Mouse (Mus musculus) forebrain, embryonic 15.5 days (tissue): ENCODE data around the gene Snrnp48. TPM values are rescaled to one million over a fixed set of nuclear protein-coding genes. Genes with fewer than 3 reads are reported as not detected.
A peak's percentile ranks its signal among the peaks of the same experiment; 100 is the strongest.

Experiments
- ATAC-seq: fragments of 200-750 bp; cut with Nextera tagmentation; replicated peaks from 2 replicates; pipeline ENCODE4 v1.8.0; 2017; ENCODE audit warnings: mild to moderate bottlenecking, moderate TSS enrichment, moderate library complexity
- H3K27ac ChIP-seq: fragments of 300-500 bp; sonication (generic); replicated peaks from 2 replicates; pipeline ENCODE4 v1.5.1; 2015; ENCODE audit warnings: mild to moderate bottlenecking, inconsistent platforms
- H3K27me3 ChIP-seq: fragments of 300-500 bp; sonication (generic); 2 replicates; pipeline ENCODE4 v1.6.1; 2015; ENCODE audit warnings: inconsistent platforms
- H3K36me3 ChIP-seq: fragments of 300-500 bp; sonication (generic); 2 replicates; pipeline ENCODE4 v1.6.1; 2015; ENCODE audit warnings: mild to moderate bottlenecking, inconsistent platforms
- H3K4me1 ChIP-seq: fragments of 300-500 bp; sonication (generic); 2 replicates; pipeline ENCODE4 v1.6.1; 2015; ENCODE audit warnings: inconsistent platforms
- H3K4me2 ChIP-seq: fragments of 300-500 bp; sonication (generic); replicated peaks from 2 replicates; pipeline ENCODE4 v1.6.1; 2015; ENCODE audit warnings: mild to moderate bottlenecking, inconsistent platforms
- H3K4me3 ChIP-seq: fragments of 300-500 bp; sonication (generic); 2 replicates; pipeline ENCODE4 v1.5.1; 2015; ENCODE audit warnings: mild to moderate bottlenecking, inconsistent platforms
- H3K9ac ChIP-seq: fragments of 300-500 bp; sonication (generic); replicated peaks from 2 replicates; pipeline ENCODE4 v1.6.1; 2015; ENCODE audit warnings: mild to moderate bottlenecking, inconsistent platforms
- H3K9me3 ChIP-seq: fragments of 300-500 bp; sonication (generic); 2 replicates; pipeline ENCODE4 v1.6.1; 2016; ENCODE audit warnings: inconsistent platforms
- WGBS: fragments of 180-500 bp; shearing (Covaris S2); methylation state at CpG from one replicate; pipeline ENCODE4 v1.1.7; 2015; ENCODE audit warnings: mixed read lengths; 5-methylcytosine and 5-hydroxymethylcytosine counted together
- polyA plus RNA-seq: library from polyadenylated mRNA; unstranded; fragments of >200 nt; fragmentation: Nextera tagmentation; extraction: Ambion mirVana; gene quantifications from 2 replicates; pipeline ENCODE4 v1.2.1, GENCODE M21; 2015

The Snrnp48 gene
- polyA plus RNA-seq, 1 experiment from 2014 or later: 33.4 TPM

DNA sequence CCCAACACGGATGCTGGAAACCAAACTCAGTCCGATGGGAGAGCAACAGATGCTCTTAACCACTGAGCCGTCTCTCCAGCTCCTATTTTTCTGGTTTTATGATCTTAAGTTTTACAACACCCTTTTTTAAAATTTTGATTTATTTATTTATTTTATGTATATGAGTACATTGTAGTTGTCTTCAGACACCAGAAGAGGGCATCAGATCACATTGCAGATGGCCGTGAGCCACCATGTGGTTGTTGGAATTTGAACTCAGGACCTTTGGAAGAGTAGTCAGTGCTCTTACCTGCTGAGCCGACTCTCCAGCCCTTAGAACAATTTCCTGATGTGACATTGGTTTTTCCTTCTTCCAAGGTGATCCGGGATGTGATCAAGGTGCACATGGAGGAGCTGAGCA, 15.6 kb downstream of the Snrnp48 start:
- Histone ChIP-seq H3K4me1 (no peaks in the 10 kb centered on the region), H3K9ac (no peak overlapping the region), H3K9me3 (no peaks in the 10 kb centered on the region), H3K27me3 (no peaks in the 10 kb centered on the region), H3K4me2 (no peak overlapping the region), H3K4me3 (no peak overlapping the region), H3K36me3 (peaks cover 86% of the 10 kb centered on the region), H3K27ac (no peak overlapping the region)
- 94% methylated on average over 6 of the region's 6 CpGs for WGBS
- ATAC-seq: no peak

DNA sequence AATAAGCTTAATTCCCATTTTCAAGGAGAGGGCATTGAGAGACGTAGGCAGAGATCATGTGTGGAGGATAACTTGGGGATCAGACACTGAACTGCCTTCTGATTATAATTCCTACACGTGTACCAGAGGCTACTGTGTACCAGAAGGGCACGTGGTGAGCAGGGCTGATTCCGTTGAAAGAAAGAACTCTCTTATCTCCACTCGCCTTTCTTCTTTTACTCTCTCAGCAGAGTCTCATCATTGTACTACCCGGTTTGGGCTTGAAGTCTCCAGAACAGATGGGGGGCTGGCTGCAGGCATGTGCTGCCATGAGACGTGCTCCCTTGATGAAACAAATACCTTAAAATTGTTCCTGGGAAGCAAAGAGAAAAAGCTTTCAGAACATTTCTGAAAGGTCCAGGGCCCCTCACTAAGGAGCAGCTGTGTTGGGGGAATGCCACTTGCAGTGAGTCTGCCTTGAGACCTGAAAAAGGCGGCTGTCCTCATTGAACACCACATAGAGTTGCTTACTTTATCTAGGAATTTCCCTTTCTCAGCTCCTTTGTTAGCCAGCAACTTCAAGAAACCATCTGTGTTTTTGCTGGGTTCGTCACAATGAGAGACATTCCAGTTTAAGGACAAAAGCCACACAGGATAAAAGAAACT, 25.6 kb downstream of the Snrnp48 start:
- Histone ChIP-seq H3K36me3 (peaks cover 25% of the 10 kb centered on the region), H3K27ac (0 out of 2 replicates have a peak overlapping the region, but pooled peaks have one; percentile 1), H3K4me2 (no peak overlapping the region), H3K9me3 (no peaks in the 10 kb centered on the region), H3K4me3 (no peak overlapping the region), H3K9ac (no peak overlapping the region), H3K27me3 (no peaks in the 10 kb centered on the region), H3K4me1 (0 out of 2 replicates have a peak, but pooled peaks cover 5% of the 10 kb centered on the region)
- WGBS: 53% methylated on average over 9 of the region's 9 CpGs
- ATAC-seq: peak; percentile 53

DNA sequence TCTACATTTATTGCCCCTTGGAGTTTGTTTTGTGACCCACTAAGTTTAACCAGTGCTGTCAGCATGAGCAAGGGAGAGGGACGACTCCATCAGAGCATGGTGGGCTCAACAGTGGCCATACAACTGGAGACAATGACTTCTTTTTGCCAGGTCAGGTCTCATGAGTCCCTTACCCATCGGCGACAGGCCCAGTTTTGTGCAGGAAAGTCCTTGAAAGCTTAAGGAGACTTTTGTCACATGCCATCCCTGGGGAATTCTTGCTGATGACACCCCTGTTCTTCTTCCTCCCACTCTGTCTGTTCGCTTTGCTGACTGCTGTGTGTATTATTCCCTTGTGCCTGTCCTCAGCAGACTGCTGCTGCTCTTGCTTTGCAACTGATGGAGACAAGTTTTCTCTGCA, 27.7 kb downstream of the Snrnp48 start:
- H3K4me3 ChIP-seq: no peak overlapping the region
- no peaks in the 10 kb centered on the region for H3K9me3 ChIP-seq
- ATAC-seq: no peak
- H3K4me1 ChIP-seq: 0 out of 2 replicates have a peak, but pooled peaks cover 5% of the 10 kb centered on the region
- no peak overlapping the region for H3K4me2 ChIP-seq
- no peak overlapping the region for H3K9ac ChIP-seq
- H3K27me3 ChIP-seq: no peaks in the 10 kb centered on the region
- no peak overlapping the region for H3K27ac ChIP-seq
- 88% methylated on average over 4 of the region's 4 CpGs for WGBS
- peaks cover 17% of the 10 kb centered on the region for H3K36me3 ChIP-seq

DNA sequence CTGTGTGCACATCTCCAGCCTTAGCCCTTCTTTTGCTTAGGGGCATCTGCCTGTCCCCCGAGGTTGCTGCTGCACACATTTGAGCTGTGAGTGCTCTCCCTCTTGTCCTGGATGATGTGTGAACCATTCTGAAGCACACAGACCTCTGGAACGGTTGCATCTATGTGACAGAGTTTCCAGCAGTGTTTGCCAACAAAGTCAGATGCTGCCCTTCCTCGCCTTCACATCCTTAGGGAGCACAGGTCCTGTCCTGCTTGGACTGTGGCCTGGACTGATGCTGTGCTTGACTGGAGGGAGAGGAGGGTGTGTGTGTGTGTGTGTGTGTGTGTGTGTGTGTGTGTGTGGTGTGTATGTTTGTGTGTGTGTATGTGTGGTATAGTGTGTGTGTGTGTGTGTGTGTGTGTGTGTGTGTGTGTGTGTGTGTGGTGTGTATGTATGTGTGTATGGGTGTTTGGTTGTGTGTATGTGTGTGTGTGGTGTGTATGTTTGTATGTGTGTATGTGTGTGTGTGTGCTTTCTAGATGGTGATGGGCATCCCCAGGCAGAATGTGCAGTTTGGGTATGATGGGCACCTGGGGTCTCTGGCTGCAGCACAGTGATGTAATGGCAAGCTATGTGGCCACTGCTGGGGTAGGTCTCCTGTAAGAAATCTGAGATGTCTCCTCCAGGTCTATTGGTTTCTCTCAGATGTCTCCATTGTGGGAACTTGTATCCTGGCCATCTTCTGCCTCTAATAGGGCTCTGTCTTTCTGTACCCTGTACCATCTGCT, 28.3 kb downstream of the Snrnp48 start:
- H3K36me3 ChIP-seq: peaks cover 12% of the 10 kb centered on the region
- no peak overlapping the region for H3K4me3 ChIP-seq
- ATAC-seq: no peak
- 0 out of 2 replicates have a peak, but pooled peaks cover 5% of the 10 kb centered on the region for H3K4me1 ChIP-seq
- no peaks in the 10 kb centered on the region for H3K9me3 ChIP-seq
- H3K4me2 ChIP-seq: no peak overlapping the region
- no peaks in the 10 kb centered on the region for H3K27me3 ChIP-seq
- no peak overlapping the region for H3K9ac ChIP-seq
- 69% methylated on average over 3 of the region's 3 CpGs for WGBS
- H3K27ac ChIP-seq: no peak overlapping the region

DNA sequence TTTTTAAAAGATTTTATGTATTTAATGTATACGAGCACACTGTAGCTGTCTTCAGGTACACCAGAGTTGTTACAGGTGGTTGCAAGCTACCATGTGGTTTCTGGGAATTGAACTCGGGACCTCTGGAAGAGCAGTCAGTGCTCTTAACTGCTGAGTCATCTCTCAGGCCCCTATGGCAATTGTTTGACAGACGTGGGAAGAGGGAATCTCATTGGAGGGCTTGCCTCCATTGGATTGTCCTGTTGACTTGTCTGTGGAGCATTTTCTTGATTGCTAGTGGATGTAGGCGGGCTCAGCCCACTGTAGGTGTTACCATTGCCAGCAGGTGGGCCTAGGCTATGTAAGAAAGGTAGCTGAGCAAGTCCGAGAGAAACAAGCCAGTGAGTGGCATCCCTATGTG, 29.9 kb downstream of the Snrnp48 start:
- Histone ChIP-seq H3K4me1 (0 out of 2 replicates have a peak, but pooled peaks cover 5% of the 10 kb centered on the region), H3K4me3 (no peak overlapping the region), H3K9ac (no peak overlapping the region), H3K27ac (no peak overlapping the region), H3K4me2 (no peak overlapping the region), H3K27me3 (no peaks in the 10 kb centered on the region), H3K9me3 (no peaks in the 10 kb centered on the region), H3K36me3 (no peaks in the 10 kb centered on the region)
- 86% methylated on average over 5 of the region's 5 CpGs for WGBS
- no peak for ATAC-seq

DNA sequence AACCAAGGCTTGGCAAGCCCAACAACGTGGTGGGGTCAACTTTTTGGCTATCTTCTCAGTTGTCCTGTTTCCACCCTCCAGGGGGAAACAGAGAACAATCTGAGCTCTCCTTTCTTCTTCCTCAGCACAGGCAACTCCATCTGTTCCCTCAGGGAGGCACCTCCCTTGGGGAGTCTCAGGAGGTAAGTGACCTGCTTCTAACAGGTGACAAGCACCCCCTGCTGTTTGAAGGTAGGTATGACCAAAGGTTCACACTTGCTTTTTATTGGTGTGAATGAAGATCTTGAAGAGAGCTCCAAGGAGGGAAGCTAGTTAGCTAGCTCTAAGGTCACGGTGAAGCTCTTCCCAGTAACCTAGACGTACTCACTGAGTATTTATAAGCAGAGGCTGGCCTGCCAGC, 30.6 kb downstream of the Snrnp48 start:
- H3K27ac ChIP-seq: no peak overlapping the region
- H3K4me1 ChIP-seq: 0 out of 2 replicates have a peak, but pooled peaks cover 3% of the 10 kb centered on the region
- no peak overlapping the region for H3K4me2 ChIP-seq
- no peaks in the 10 kb centered on the region for H3K36me3 ChIP-seq
- ATAC-seq: no peak
- H3K9me3 ChIP-seq: no peaks in the 10 kb centered on the region
- WGBS: 81% methylated on average over 3 of the region's 3 CpGs
- no peak overlapping the region for H3K4me3 ChIP-seq
- H3K27me3 ChIP-seq: no peaks in the 10 kb centered on the region
- no peak overlapping the region for H3K9ac ChIP-seq

DNA sequence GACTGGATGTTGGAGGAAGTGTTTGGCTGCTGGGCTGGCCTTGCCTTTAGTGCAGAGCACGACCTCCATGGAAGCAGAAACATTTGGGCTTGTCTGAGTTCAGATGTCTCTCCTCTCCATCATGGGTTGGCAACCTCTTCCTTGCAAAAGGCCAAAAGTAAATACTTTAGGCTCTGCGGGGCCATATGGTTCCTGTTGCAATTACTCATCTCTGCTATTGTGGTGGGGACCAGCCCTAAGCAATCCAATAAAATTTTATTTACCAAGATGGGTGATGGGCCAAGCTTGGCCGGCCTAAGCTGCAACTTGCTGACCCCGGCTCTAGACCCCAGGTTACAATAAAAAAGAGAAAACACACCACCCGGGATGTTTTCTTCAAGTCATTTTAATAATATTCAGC, 43.4 kb downstream of the Snrnp48 start:
- no peaks in the 10 kb centered on the region for H3K4me1 ChIP-seq
- ATAC-seq: no peak
- WGBS: 80% methylated on average over 5 of the region's 5 CpGs

DNA sequence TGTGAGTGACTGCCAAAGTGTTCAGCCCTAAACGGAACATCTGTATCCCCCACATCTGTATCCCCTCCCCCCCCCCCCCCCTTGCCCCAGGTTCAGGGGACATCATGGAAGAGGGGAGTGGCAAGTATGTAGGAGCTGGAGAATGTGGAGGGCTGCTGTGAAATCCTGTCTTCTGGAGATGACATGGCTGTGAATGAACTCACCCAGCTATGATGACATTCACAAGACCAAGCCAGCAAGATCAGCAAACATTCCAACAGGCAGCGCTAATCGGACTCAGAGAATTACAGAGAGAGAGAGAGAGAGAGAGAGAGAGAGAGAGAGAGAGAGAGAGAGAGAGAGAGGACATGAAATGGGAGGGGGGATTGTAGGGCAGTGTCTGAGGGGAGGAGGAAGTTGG, 46.5 kb downstream of the Snrnp48 start:
- Histone ChIP-seq H3K9me3 (no peaks in the 10 kb centered on the region), H3K4me2 (no peak overlapping the region), H3K9ac (no peak overlapping the region), H3K27me3 (no peaks in the 10 kb centered on the region), H3K27ac (no peak overlapping the region), H3K36me3 (no peaks in the 10 kb centered on the region), H3K4me3 (no peak overlapping the region), H3K4me1 (no peaks in the 10 kb centered on the region)
- ATAC-seq: no peak
- WGBS: 83% methylated on average over 3 of the region's 3 CpGs

More for the DNA sequence above, 43.4 kb downstream of the Snrnp48 start:
- no peaks in the 10 kb centered on the region for H3K27me3 ChIP-seq
- H3K27ac ChIP-seq: no peak overlapping the region
- H3K4me3 ChIP-seq: no peak overlapping the region
- no peaks in the 10 kb centered on the region for H3K9me3 ChIP-seq
- H3K36me3 ChIP-seq: no peaks in the 10 kb centered on the region
- H3K4me2 ChIP-seq: no peak overlapping the region
- no peak overlapping the region for H3K9ac ChIP-seq

GRCm38 (mm10) chr13:38253696-38254095, 49.0 kb downstream of the Snrnp48 start:
- no peak overlapping the region for H3K4me2 ChIP-seq
- H3K27ac ChIP-seq: no peak overlapping the region
- no peak overlapping the region for H3K4me3 ChIP-seq
- no peaks in the 10 kb centered on the region for H3K4me1 ChIP-seq
- 82% methylated on average over 9 of the region's 9 CpGs for WGBS
- H3K36me3 ChIP-seq: no peaks in the 10 kb centered on the region
- no peak for ATAC-seq
- no peaks in the 10 kb centered on the region for H3K9me3 ChIP-seq
- no peaks in the 10 kb centered on the region for H3K27me3 ChIP-seq
- no peak overlapping the region for H3K9ac ChIP-seq

- Histone ChIP-seq H3K27me3 (no peaks in the 10 kb centered on the region), H3K9ac (no peak overlapping the region), H3K27ac (no peak overlapping the region), H3K4me2 (no peak overlapping the region), H3K4me3 (no peak overlapping the region), H3K36me3 (no peaks in the 10 kb centered on the region), H3K9me3 (no peaks in the 10 kb centered on the region), H3K4me1 (no peaks in the 10 kb centered on the region)
- ATAC-seq: no peak
- WGBS: 85% methylated on average over 2 of the region's 2 CpGs
Observed at GRCm38 (mm10) chr13:38258901-38259300, 54.2 kb downstream of the Snrnp48 start.

GRCm38 (mm10) chr13:38269055-38269692, 64.4 kb downstream of the Snrnp48 start:
- Histone ChIP-seq H3K27me3 (no peaks in the 10 kb centered on the region), H3K9ac (no peak overlapping the region), H3K4me3 (no peak overlapping the region), H3K9me3 (no peaks in the 10 kb centered on the region), H3K4me1 (no peaks in the 10 kb centered on the region), H3K27ac (no peak overlapping the region), H3K4me2 (no peak overlapping the region), H3K36me3 (no peaks in the 10 kb centered on the region)
- WGBS: 88% methylated on average over 8 of the region's 8 CpGs
- ATAC-seq: no peak

- Histone ChIP-seq H3K4me3 (no peak overlapping the region), H3K9me3 (no peaks in the 10 kb centered on the region)
Observed at GRCm38 (mm10) chr13:38272624-38273023, 67.9 kb downstream of the Snrnp48 start.

More at GRCm38 (mm10) chr13:38272624-38273023, 67.9 kb downstream of the Snrnp48 start:
- no peak overlapping the region for H3K27ac ChIP-seq
- H3K4me1 ChIP-seq: no peaks in the 10 kb centered on the region
- no peak for ATAC-seq
- no peaks in the 10 kb centered on the region for H3K36me3 ChIP-seq
- no peak overlapping the region for H3K9ac ChIP-seq
- no peak overlapping the region for H3K4me2 ChIP-seq
- H3K27me3 ChIP-seq: no peaks in the 10 kb centered on the region
- WGBS: 66% methylated on average over 3 of the region's 3 CpGs
